Mouse (Mus musculus): ENCODE measurements around the gene Iqcn.

- no peak for TF ChIP-seq FLI1 (IDR thresholded peaks at IDR 0.05; ENCODE audit: low read length)
- TF ChIP-seq GATA1 (IDR thresholded peaks at IDR 0.05; ENCODE audit: borderline replicate concordance, low read length): no peak
Measured at GRCm38 (mm10) chr8:70660273-70660725, 43.0 kb upstream of the Iqcn start, which contains the start of gene Pgpep1.
